Mouse (Mus musculus): Measurements from ENCODE around the gene Speer4b. TPM values are rescaled to one million over a fixed set of nuclear protein-coding genes. Genes with fewer than 3 reads are reported as not detected.

The Speer4b gene
- not detected for total RNA-seq (2023)

DNA sequence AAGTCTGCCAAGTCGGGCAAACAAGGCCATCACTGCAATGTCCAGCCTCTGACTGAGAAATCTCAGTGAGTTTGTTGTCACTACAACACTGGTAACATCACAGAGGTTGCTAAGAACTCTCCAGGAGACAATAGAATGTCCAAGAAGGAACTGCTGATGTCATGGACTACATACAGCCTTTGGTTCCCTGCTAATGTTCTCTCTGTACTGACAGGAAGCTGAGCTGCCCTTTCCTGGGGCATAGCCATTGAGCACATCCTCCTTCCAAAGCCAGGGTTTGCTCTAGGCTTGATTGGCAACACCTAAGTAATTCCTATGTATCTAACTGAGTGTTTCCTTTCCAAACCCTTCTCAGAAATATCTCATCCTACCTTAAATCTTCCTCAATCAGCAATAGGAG, at the start of gene Speer4b:
Gene Speer4b, minus strand, starts transcription at position 101 of the 400 bp plus-strand sequence.

